Mouse (Mus musculus): ENCODE measurements around the gene Herc1. TPM values are rescaled to one million over a fixed set of nuclear protein-coding genes. Genes with fewer than 3 reads are reported as not detected.
"Not testable (repeated sequence)": the region's sequence is repeated elsewhere in the genome, so short reads cannot be mapped to it uniquely, and the experiment has no call there.

The Herc1 gene
- total RNA-seq, 2 experiments from 2014 or later = 100 to 109 TPM

GRCm38 (mm10) chr9:66347405-66348035, 2.7 kb upstream of the Herc1 start:
- no peak for DNase-seq (ENCODE audit: low spot score in 2 of 2)

GRCm38 (mm10) chr9:66349144-66349859, 948 bp upstream of the Herc1 start:
- DNase-seq (ENCODE audit: low spot score in 2 of 2) = no peak

DNA sequence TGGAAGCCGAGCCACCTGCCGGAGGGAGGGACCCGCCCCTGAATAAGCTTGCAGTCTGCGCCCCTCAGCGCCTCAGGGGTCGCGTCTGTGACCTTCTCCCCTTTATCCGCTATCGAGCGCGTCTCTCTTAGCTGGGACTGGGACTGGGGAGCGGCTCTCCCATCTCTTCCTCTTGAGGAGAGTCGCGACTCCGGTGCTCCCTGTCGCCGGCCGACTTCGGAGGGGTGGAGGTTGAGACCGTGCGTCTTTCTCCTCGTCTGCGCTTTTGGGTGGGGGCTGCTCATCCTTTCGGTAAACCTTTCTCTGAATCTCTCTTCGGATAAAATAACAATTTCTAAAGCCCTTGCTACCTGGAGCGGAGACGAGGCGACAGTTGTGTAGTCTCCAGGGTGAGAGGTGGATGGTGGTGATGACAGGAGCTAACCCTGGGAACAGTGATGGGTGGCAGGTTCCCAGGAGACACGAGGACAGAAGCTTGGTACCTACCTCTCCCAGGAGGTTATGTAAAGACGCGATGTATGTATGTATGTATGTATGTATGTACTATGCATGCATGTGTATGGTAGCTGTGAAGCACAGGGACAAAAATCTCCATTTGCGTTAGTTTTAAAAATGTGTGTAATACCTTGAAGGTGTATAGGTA, 659 bp downstream of the Herc1 start:
- peak in 1 of 2 experiments; percentile 22 for DNase-seq (ENCODE audit: low spot score in 2 of 2)

DNA sequence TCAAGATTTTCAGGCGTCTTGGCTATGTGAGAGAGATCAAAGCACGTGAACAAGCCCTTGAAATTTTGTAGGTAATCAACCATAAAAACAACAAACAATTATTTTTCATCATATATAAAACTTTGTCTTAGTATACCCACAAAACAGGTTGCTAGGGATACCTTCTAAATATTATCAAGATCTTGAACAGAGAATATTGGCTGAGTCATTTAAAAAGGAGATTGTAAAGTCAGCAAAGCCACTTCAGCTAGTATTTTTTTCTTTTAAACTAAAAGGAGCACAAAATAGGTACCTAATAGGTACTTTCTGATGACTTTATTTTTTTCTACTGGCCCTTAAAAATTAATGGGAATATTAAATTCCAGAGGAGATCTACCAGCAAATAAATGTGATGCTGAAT, 2.5 kb downstream of the Herc1 start:
- no peak for DNase-seq (ENCODE audit: low spot score in 2 of 2)

- DNase-seq (ENCODE audit: low spot score in 2 of 2) = no peak
These were observed 8.9 kb downstream of the Herc1 start for GRCm38 (mm10) chr9:66359135-66359534.

DNA sequence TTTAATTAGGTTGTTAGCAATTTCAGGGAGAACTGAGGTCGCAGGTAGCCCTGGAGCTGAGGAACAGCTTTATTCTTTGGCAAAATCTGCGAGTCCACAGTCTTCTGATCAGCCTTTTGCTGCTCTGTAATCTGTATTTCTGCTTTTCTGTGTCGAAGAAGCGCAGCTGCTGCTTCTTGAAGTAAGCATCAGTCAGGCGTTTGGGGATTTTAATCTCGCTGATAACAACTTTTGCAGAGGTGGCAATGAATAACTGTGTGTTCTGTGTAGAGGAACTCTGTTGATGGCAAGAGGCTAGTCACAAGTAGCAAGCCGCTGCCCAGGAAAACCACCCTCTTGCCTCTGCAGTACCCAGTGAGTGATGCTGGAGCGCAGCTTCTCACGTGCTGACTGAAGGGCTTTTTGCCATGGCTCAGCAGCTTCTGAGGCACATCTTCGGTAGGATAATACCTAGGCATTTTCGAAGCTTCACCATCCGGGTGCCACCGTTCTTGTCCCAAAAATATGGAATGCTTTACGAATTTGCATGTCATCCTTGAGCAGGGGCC, 10.0 kb downstream of the Herc1 start:
- DNase-seq (ENCODE audit: low spot score in 2 of 2) = peak; percentile 15 to 24

DNA sequence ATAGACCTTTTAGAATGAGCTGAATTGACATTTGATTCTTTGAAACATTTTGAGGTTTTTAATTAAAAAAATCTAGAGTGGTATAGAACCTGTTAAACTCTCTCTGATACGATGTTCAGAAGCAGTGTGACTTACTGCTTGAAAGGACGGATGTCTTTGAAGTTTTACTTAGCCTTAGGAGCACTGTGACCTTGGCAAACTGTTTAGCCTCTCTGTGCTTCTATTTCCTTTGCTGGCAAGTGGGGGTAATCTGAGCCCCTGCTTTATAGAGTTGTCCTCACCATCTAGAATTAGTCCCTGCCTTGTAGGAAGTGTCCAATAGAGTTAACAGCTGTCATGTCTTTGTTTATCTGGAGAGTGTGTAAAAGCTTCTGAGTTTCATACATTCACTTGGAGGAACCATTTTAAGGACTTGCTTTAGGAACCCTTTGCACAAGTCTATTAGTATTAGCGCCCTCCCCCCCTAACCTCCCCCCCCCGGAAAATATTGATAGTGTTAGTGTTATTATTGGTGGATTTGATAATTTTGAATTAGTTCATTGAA, 18.7 kb downstream of the Herc1 start:
- no peak for DNase-seq (ENCODE audit: low spot score in 2 of 2)

DNA sequence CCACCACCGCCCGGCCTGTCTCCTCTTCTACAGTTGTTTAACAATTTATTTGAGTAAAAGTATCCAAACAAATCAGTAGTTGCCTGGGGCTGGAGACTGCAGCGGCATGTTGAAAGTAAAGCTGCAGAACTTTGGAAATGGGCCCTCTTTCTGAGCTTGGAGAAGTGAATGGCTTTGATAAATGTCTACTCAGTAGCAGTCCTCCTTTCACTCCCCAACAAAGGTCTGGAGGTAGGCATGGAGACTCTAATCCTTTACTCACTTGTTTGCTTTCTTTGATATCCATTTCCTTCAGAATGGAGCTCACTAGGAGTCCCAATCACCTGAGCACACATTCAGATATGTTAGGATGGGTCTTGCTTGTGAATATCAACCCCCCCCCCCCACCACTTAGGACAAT, 20.1 kb downstream of the Herc1 start:
- DNase-seq (ENCODE audit: low spot score in 2 of 2) = no peak

DNA sequence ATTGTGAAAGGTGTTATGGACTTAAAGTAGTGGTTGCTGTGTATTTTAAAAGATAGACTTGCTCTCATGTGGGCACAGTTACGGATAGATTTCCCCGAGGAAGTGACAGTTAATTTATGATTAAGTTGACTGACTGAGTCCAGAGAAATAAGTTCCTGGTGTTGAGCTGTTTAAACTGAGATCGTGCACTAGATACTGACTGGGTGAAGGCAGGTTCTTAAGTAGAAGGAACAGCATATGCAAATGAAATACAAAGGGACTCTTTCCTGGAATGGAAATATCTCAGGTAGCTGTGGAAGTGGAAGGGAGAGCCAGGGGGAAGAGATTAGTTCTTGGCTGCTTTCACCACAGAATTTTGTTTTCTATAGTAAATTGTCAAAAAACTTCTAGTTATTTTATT, 20.6 kb downstream of the Herc1 start:
- no peak for DNase-seq (ENCODE audit: low spot score in 2 of 2)

- no peak for DNase-seq (ENCODE audit: low spot score in 2 of 2)
These were observed 23.2 kb downstream of the Herc1 start for GRCm38 (mm10) chr9:66373432-66373831.

DNA sequence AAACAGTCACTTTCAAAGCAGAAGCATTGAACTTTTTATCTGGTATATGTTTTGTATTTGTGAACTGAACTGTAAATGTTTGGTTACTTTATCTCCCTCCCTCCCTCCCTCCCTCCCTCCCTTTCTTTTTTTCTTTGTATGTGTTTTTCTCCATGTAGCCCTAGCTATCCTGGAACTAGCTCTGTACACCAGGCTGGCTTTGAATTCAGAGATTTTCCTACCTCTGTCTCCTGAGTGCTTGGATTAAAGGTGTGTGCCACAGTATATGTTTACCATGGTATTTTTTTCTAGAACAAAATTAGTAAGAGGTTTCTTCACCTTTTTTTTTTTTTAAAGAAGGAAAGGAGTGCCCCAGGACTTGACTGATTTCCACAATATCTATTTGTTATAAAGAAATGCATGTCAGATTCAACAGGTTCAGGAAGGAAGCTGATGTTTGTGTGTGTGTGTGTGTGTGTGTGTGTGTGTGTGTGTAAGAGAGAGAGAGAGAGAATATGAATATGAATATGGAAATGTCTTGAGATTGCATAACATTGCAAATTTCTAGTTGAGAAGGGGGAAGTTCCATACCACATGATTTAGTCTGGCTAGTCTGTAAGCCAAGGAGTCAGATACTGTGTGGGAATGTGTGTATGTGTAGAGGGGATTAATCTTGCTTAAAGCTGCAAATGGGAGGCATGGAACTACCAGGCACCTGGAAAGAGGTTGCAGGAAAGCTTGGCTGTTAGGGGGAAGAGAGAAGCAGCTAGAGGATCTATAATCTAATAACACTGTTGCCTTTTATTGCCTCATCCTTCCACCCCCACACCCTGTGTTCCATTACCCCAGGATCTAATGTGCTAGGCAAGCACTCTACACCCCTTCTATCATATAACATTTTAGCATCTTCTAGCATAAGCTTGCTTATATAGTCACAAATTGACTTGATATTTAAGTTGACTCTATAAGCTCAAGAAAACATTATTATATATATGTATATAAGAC, 24.5 kb downstream of the Herc1 start:
- DNase-seq (ENCODE audit: low spot score in 2 of 2) = no peak

DNA sequence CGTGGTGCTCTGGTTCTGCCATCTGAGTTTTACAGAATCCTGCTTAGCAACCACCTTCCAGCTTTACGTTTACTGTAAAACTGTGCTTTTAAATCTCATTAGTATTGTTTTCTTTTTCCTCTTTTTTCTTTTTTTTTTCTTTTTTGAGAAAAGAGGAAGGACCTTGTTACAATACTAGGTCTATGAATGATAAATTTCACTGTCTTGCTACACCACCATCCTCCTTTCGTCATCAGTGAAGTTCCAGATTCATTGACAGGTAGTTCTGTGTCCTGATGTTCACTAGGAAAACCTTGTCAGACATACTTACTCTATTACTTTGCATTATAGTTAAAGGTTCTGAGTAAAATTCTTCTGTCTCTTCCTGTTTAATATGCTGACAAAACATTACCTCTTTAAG, 33.2 kb downstream of the Herc1 start:
- DNase-seq (ENCODE audit: low spot score in 2 of 2) = no peak

- not testable (repeated sequence) for DNase-seq (ENCODE audit: low spot score in 2 of 2)
These were observed 40.1 kb downstream of the Herc1 start for GRCm38 (mm10) chr9:66390338-66390737.

DNA sequence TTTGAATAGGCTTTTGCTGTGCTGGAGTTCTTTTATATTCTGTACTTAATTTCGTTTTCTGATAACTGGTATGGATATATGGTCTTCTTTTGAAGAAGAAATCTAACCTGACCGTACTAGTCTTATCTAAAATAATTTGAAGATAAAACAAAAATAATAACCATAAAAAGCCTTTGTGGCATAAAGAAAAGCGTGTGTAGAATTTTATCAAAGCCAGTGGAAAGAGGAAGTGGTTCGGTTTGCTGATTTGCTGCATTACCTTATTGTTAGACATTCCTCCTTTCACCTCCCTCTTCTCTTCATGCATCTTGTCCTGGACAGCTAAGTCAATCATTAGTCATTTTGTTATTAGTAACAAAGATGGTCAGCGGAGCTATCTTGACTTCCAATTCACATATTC, 43.1 kb downstream of the Herc1 start:
- DNase-seq (ENCODE audit: low spot score in 2 of 2) = no peak

GRCm38 (mm10) chr9:66423492-66423891, 73.2 kb downstream of the Herc1 start:
- no peak for DNase-seq (ENCODE audit: low spot score in 2 of 2)

GRCm38 (mm10) chr9:66440007-66440406, 89.8 kb downstream of the Herc1 start:
- DNase-seq (ENCODE audit: low spot score in 2 of 2) = no peak

- DNase-seq (ENCODE audit: low spot score in 2 of 2) = no peak
These were observed 98.0 kb downstream of the Herc1 start for GRCm38 (mm10) chr9:66448253-66448652.

DNA sequence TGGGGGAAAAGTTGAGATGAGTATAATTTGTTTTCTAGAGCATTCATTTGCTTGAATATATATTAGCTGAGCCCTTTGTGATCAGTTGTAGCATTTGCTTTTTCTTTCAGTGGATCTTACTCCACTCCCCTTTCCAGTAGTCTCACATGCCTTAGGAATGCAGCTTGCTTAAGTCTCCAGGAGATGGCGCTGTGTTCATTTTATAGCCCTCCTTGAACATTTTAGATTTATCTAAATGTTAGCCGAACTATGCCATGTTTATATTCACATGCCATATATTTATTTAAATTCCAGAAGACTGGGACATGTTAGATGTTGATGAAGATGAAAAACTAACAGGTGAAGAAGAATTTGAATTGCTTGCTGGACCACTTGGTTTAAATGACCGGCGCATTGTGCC, 114.8 kb downstream of the Herc1 start:
- DNase-seq (ENCODE audit: low spot score in 2 of 2) = no peak

DNA sequence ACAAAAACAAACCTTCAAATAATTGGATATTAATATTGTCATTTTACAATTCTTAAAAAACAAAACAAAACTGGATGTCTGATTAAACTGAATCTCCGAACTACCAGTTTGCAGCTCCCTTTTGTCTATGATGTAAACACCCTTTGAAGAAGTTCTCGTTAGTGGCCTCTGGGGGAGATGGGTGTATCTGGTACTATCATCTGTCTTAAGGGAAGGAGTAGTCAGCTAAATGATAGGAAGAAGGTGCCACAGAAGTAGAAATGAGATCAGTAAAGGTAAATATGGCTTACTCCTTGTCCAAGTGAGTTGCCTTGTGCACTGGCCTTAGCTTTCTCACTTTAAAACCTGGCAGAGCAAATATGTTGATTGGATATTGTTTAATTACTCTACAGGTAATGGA, 127.5 kb downstream of the Herc1 start:
- no peak for DNase-seq (ENCODE audit: low spot score in 2 of 2)

DNA sequence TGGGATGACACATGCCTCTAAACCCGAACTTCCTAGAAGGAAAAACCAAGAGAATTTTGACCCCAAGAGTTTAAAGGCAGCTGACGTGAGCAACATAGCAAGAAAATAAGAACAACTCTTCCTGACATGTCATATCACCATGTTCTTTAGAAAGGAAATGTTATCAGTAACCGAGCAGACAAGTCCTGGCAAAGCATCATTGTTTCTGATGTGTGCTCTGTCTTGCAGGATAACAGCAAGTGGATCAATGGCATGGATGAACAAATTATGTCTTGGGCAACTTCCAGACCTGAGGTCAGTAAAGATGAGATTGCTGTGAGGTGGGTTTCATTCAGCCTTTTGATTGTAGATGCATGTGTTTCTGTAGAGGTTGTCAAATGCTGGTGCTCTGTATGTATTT, 133.2 kb downstream of the Herc1 start:
- no peak for DNase-seq (ENCODE audit: low spot score in 2 of 2)

DNA sequence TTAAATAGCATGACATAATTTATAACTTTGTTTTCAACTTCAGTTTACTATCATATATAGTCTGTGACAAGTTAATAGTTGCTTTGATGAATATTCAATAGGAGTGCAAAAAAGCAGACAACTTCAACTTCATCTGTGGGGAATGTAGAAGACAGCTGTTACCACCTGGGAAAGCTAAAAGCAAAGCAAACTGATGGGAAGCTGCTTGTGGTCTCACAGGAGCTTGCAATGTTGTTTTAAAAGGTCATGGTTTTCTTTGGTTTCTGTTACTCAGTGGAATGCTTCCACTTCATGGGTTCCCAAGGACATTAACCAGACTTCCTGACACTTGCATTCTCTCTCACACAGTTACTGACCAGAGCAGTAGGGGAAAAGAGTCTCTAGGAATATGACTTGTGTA, 138.5 kb downstream of the Herc1 start:
- no peak for DNase-seq (ENCODE audit: low spot score in 2 of 2)
